Mouse (Mus musculus): ENCODE measurements around the gene Lrfn4. TPM values are rescaled to one million over a fixed set of nuclear protein-coding genes. Genes with fewer than 3 reads are reported as not detected.
A peak's percentile ranks its signal among the peaks of the same experiment; 100 is the strongest.

The Lrfn4 gene
- polyA plus RNA-seq, 1 experiment from 2014 or later = 7.2 TPM

- Histone ChIP-seq H3K27me3 (ENCODE audit: insufficient read depth, poor library complexity, severe bottlenecking) (peaks cover 2% of the 10 kb centered on the region; the same call in 1 of the 2 replicates), H3K4me1 (peaks cover 32% of the 10 kb centered on the region), H3K36me3 (peaks cover 38% of the 10 kb centered on the region), H3K4me3 (no peak overlapping the region), H3K9me3 (no peaks in the 10 kb centered on the region), H3K27ac (no peak overlapping the region)
- 86% methylated on average over 5 of the region's 5 CpGs for WGBS
- DNase-seq (ENCODE audit: low spot score) = peak; percentile 66
Measured at GRCm38 (mm10) chr19:4622780-4623179, 7.3 kb upstream of the Lrfn4 start.

- DNase-seq (ENCODE audit: low spot score) = no peak
- Histone ChIP-seq H3K4me3 (no peak overlapping the region), H3K27ac (no peak overlapping the region), H3K4me1 (peaks cover 22% of the 10 kb centered on the region), H3K9me3 (no peaks in the 10 kb centered on the region), H3K36me3 (peaks cover 38% of the 10 kb centered on the region), H3K27me3 (ENCODE audit: insufficient read depth, poor library complexity, severe bottlenecking) (peaks cover 8% of the 10 kb centered on the region; the same call in 1 of the 2 replicates)
- whole genome bisulfite sequencing = 86% methylated on average over 7 of the region's 7 CpGs
Measured at GRCm38 (mm10) chr19:4620721-4621120, 5.3 kb upstream of the Lrfn4 start.

GRCm38 (mm10) chr19:4619461-4619860 is 4.0 kb upstream of the Lrfn4 start:
- 84% methylated on average over 10 of the region's 10 CpGs for WGBS
- Histone ChIP-seq H3K4me1 (peaks cover 21% of the 10 kb centered on the region), H3K27me3 (ENCODE audit: insufficient read depth, poor library complexity, severe bottlenecking) (peaks cover 8% of the 10 kb centered on the region; the same call in 1 of the 2 replicates)

GRCm38 (mm10) chr19:4618183-4618582 is 2.7 kb upstream of the Lrfn4 start:
- 33% methylated on average over 18 of the region's 18 CpGs for WGBS

More at GRCm38 (mm10) chr19:4619461-4619860, 4.0 kb upstream of the Lrfn4 start:
- no peak for DNase-seq (ENCODE audit: low spot score)
- H3K36me3 ChIP-seq = peaks cover 38% of the 10 kb centered on the region
- no peak overlapping the region for H3K4me3 ChIP-seq
- H3K9me3 ChIP-seq = no peaks in the 10 kb centered on the region
- H3K27ac ChIP-seq = no peak overlapping the region

GRCm38 (mm10) chr19:4616546-4616945 is 1.1 kb upstream of the Lrfn4 start:
- 33% methylated on average over 4 of the region's 4 CpGs for WGBS
- no peak overlapping the region for H3K27ac ChIP-seq

More at GRCm38 (mm10) chr19:4618183-4618582, 2.7 kb upstream of the Lrfn4 start:
- Histone ChIP-seq H3K4me1 (peaks cover 27% of the 10 kb centered on the region), H3K4me3 (no peak overlapping the region), H3K36me3 (peaks cover 40% of the 10 kb centered on the region), H3K27me3 (ENCODE audit: insufficient read depth, poor library complexity, severe bottlenecking) (peaks cover 8% of the 10 kb centered on the region; the same call in 1 of the 2 replicates), H3K27ac (no peak overlapping the region), H3K9me3 (no peaks in the 10 kb centered on the region)
- no peak for DNase-seq (ENCODE audit: low spot score)

GRCm38 (mm10) chr19:4614305-4615150 is 939 bp downstream of the Lrfn4 start:
- H3K27ac ChIP-seq = peak overlapping the region; percentile 98
- H3K4me3 ChIP-seq = peak overlapping the region; percentile 92
- H3K36me3 ChIP-seq = peaks cover 33% of the 10 kb centered on the region
- WGBS = 18% methylated on average over 49 of the region's 49 CpGs
- H3K27me3 ChIP-seq (ENCODE audit: insufficient read depth, poor library complexity, severe bottlenecking) = peaks cover 8% of the 10 kb centered on the region; the same call in 1 of the 2 replicates
- peaks cover 48% of the 10 kb centered on the region for H3K4me1 ChIP-seq
- H3K9me3 ChIP-seq = no peaks in the 10 kb centered on the region
- DNase-seq (ENCODE audit: low spot score) = no peak

More at GRCm38 (mm10) chr19:4616546-4616945, 1.1 kb upstream of the Lrfn4 start:
- Histone ChIP-seq H3K9me3 (no peaks in the 10 kb centered on the region), H3K27me3 (ENCODE audit: insufficient read depth, poor library complexity, severe bottlenecking) (peaks cover 8% of the 10 kb centered on the region; the same call in 1 of the 2 replicates), H3K4me1 (peaks cover 42% of the 10 kb centered on the region), H3K36me3 (peaks cover 40% of the 10 kb centered on the region), H3K4me3 (no peak overlapping the region)
- DNase-seq (ENCODE audit: low spot score) = no peak

- H3K27me3 ChIP-seq (ENCODE audit: insufficient read depth, poor library complexity, severe bottlenecking) = peaks cover 8% of the 10 kb centered on the region; the same call in 1 of the 2 replicates
- H3K27ac ChIP-seq = peak overlapping the region; percentile 98
- H3K36me3 ChIP-seq = peaks cover 33% of the 10 kb centered on the region
- no peak for DNase-seq (ENCODE audit: low spot score)
- WGBS = 88% methylated on average over 33 of the region's 33 CpGs
- peaks cover 48% of the 10 kb centered on the region for H3K4me1 ChIP-seq
- H3K4me3 ChIP-seq = peak overlapping the region; percentile 92
- H3K9me3 ChIP-seq = no peaks in the 10 kb centered on the region
Measured at GRCm38 (mm10) chr19:4613464-4614304, 1.8 kb downstream of the Lrfn4 start.

GRCm38 (mm10) chr19:4612181-4612961 is 3.1 kb downstream of the Lrfn4 start:
- Histone ChIP-seq H3K27ac (no peak overlapping the region), H3K9me3 (no peaks in the 10 kb centered on the region), H3K36me3 (peaks cover 35% of the 10 kb centered on the region), H3K4me1 (peaks cover 40% of the 10 kb centered on the region), H3K4me3 (no peak overlapping the region), H3K27me3 (ENCODE audit: insufficient read depth, poor library complexity, severe bottlenecking) (0 out of 2 replicates have a peak, but pooled peaks cover 2% of the 10 kb centered on the region)
- no peak for DNase-seq (ENCODE audit: low spot score)
- WGBS = 89% methylated on average over 19 of the region's 19 CpGs

- H3K27ac ChIP-seq = no peak overlapping the region
- H3K36me3 ChIP-seq = peaks cover 35% of the 10 kb centered on the region
- H3K9me3 ChIP-seq = no peaks in the 10 kb centered on the region
- no peak for DNase-seq (ENCODE audit: low spot score)
- WGBS = 65% methylated on average over 4 of the region's 4 CpGs
- no peak overlapping the region for H3K4me3 ChIP-seq
- no peaks in the 10 kb centered on the region for H3K27me3 ChIP-seq (ENCODE audit: insufficient read depth, poor library complexity, severe bottlenecking)
- peaks cover 38% of the 10 kb centered on the region for H3K4me1 ChIP-seq
Measured at GRCm38 (mm10) chr19:4610109-4610508, 5.4 kb downstream of the Lrfn4 start.

GRCm38 (mm10) chr19:4608511-4608910 is 7.0 kb downstream of the Lrfn4 start:
- Histone ChIP-seq H3K27ac (no peak overlapping the region), H3K4me3 (no peak overlapping the region), H3K36me3 (peaks cover 26% of the 10 kb centered on the region), H3K9me3 (no peaks in the 10 kb centered on the region), H3K4me1 (peaks cover 33% of the 10 kb centered on the region), H3K27me3 (ENCODE audit: insufficient read depth, poor library complexity, severe bottlenecking) (0 out of 2 replicates have a peak, but pooled peaks cover 6% of the 10 kb centered on the region)
- no peak for DNase-seq (ENCODE audit: low spot score)
- 81% methylated on average over 4 of the region's 4 CpGs for WGBS

- Histone ChIP-seq H3K27me3 (ENCODE audit: insufficient read depth, poor library complexity, severe bottlenecking) (peaks cover 8% of the 10 kb centered on the region; the same call in 1 of the 2 replicates), H3K4me1 (peaks cover 23% of the 10 kb centered on the region), H3K4me3 (no peak overlapping the region), H3K36me3 (peaks cover 15% of the 10 kb centered on the region), H3K27ac (no peak overlapping the region), H3K9me3 (no peaks in the 10 kb centered on the region)
- DNase-seq (ENCODE audit: low spot score) = no peak
- WGBS = 89% methylated on average over 12 of the region's 12 CpGs
Measured at GRCm38 (mm10) chr19:4607406-4607805, 8.1 kb downstream of the Lrfn4 start.

GRCm38 (mm10) chr19:4605654-4606053 is 9.8 kb downstream of the Lrfn4 start:
- Histone ChIP-seq H3K4me1 (peaks cover 17% of the 10 kb centered on the region), H3K27ac (no peak overlapping the region), H3K36me3 (0 out of 2 replicates have a peak, but pooled peaks cover 2% of the 10 kb centered on the region), H3K4me3 (no peak overlapping the region), H3K27me3 (ENCODE audit: insufficient read depth, poor library complexity, severe bottlenecking) (peaks cover 13% of the 10 kb centered on the region; the same call in 1 of the 2 replicates), H3K9me3 (no peaks in the 10 kb centered on the region)
- WGBS = 86% methylated on average over 4 of the region's 4 CpGs
- DNase-seq (ENCODE audit: low spot score) = no peak

Data from heart, embryonic 10.5 days (tissue).